Mouse (Mus musculus): Measurements from ENCODE around the gene Dtd1. TPM values are rescaled to one million over a fixed set of nuclear protein-coding genes. Genes with fewer than 3 reads are reported as not detected.
A peak's percentile ranks its signal among the peaks of the same experiment; 100 is the strongest.

Gene Dtd1
- polyA plus RNA-seq, 1 experiment from 2014 or later: 33.3 TPM

GRCm38 (mm10) chr2:144635644-144636320 is 36.1 kb downstream of the Dtd1 start:
- ATAC-seq (ENCODE audit: low read depth) (peak; percentile 62; the same call in 1 of the 2 replicates), DNase-seq (ENCODE audit: low spot score) (peak; percentile 66)
- H3K27me3 ChIP-seq (replicated peaks; ENCODE audit: control insufficient read depth, insufficient read depth, low read length): no peaks in the 10 kb centered on the region
- H3K4me1 ChIP-seq (ENCODE audit: control insufficient read depth, insufficient read depth, low read length): no peaks in the 10 kb centered on the region
- no peaks in the 10 kb centered on the region for H3K36me3 ChIP-seq (ENCODE audit: control insufficient read depth, insufficient read depth, low read length)
- WGBS: 20% methylated on average over 5 of the region's 5 CpGs
- no peak overlapping the region for H3K27ac ChIP-seq (replicated peaks; ENCODE audit: low read depth, low read length)
- peaks cover 5% of the 10 kb centered on the region; the same call in 1 of the 2 replicates for H3K9me3 ChIP-seq (ENCODE audit: control insufficient read depth, low read length)
- H3K9ac ChIP-seq (ENCODE audit: low read depth, low read length): no peak overlapping the region
- H3K4me3 ChIP-seq (ENCODE audit: low read depth, low read length): no peak overlapping the region
- H3K4me2 ChIP-seq (ENCODE audit: low read depth, low read length): no peak overlapping the region

GRCm38 (mm10) chr2:144637204-144637603 is 37.5 kb downstream of the Dtd1 start:
- H3K27me3 ChIP-seq (replicated peaks; ENCODE audit: control insufficient read depth, insufficient read depth, low read length): no peaks in the 10 kb centered on the region
- no peak overlapping the region for H3K4me3 ChIP-seq (ENCODE audit: low read depth, low read length)
- WGBS: 83% methylated on average over 4 of the region's 4 CpGs
- no peak for DNase-seq (ENCODE audit: low spot score)
- H3K9me3 ChIP-seq (ENCODE audit: control insufficient read depth, low read length): peaks cover 5% of the 10 kb centered on the region; the same call in 1 of the 2 replicates
- H3K36me3 ChIP-seq (ENCODE audit: control insufficient read depth, insufficient read depth, low read length): no peaks in the 10 kb centered on the region
- no peaks in the 10 kb centered on the region for H3K4me1 ChIP-seq (ENCODE audit: control insufficient read depth, insufficient read depth, low read length)
- H3K9ac ChIP-seq (ENCODE audit: low read depth, low read length): no peak overlapping the region
- ATAC-seq (ENCODE audit: low read depth): no peak
- H3K27ac ChIP-seq (replicated peaks; ENCODE audit: low read depth, low read length): no peak overlapping the region
- no peak overlapping the region for H3K4me2 ChIP-seq (ENCODE audit: low read depth, low read length)

GRCm38 (mm10) chr2:144637671-144638395 is 38.1 kb downstream of the Dtd1 start:
- ATAC-seq (ENCODE audit: low read depth): no peak
- DNase-seq (ENCODE audit: low spot score): no peak
- Histone ChIP-seq H3K4me2 (ENCODE audit: low read depth, low read length) (no peak overlapping the region), H3K4me1 (ENCODE audit: control insufficient read depth, insufficient read depth, low read length) (no peaks in the 10 kb centered on the region), H3K27ac (replicated peaks; ENCODE audit: low read depth, low read length) (no peak overlapping the region), H3K9ac (ENCODE audit: low read depth, low read length) (no peak overlapping the region), H3K4me3 (ENCODE audit: low read depth, low read length) (no peak overlapping the region), H3K9me3 (ENCODE audit: control insufficient read depth, low read length) (no peaks in the 10 kb centered on the region), H3K27me3 (replicated peaks; ENCODE audit: control insufficient read depth, insufficient read depth, low read length) (no peaks in the 10 kb centered on the region), H3K36me3 (ENCODE audit: control insufficient read depth, insufficient read depth, low read length) (no peaks in the 10 kb centered on the region)
- WGBS: 76% methylated on average over 11 of the region's 12 CpGs

GRCm38 (mm10) chr2:144638719-144639118 is 39.0 kb downstream of the Dtd1 start:
- Histone ChIP-seq H3K27me3 (replicated peaks; ENCODE audit: control insufficient read depth, insufficient read depth, low read length) (no peaks in the 10 kb centered on the region), H3K4me1 (ENCODE audit: control insufficient read depth, insufficient read depth, low read length) (peaks cover 4% of the 10 kb centered on the region; the same call in 1 of the 2 replicates), H3K9ac (ENCODE audit: low read depth, low read length) (no peak overlapping the region), H3K9me3 (ENCODE audit: control insufficient read depth, low read length) (no peaks in the 10 kb centered on the region), H3K36me3 (ENCODE audit: control insufficient read depth, insufficient read depth, low read length) (no peaks in the 10 kb centered on the region), H3K4me2 (ENCODE audit: low read depth, low read length) (no peak overlapping the region), H3K4me3 (ENCODE audit: low read depth, low read length) (no peak overlapping the region), H3K27ac (replicated peaks; ENCODE audit: low read depth, low read length) (no peak overlapping the region)
- peak; percentile 41 for DNase-seq (ENCODE audit: low spot score)
- ATAC-seq (ENCODE audit: low read depth): no peak
- 53% methylated on average over 4 of the region's 4 CpGs for WGBS

GRCm38 (mm10) chr2:144640101-144640500 is 40.4 kb downstream of the Dtd1 start:
- Histone ChIP-seq H3K4me1 (ENCODE audit: control insufficient read depth, insufficient read depth, low read length) (peaks cover 4% of the 10 kb centered on the region; the same call in 1 of the 2 replicates), H3K9ac (ENCODE audit: low read depth, low read length) (no peak overlapping the region), H3K27ac (replicated peaks; ENCODE audit: low read depth, low read length) (no peak overlapping the region), H3K36me3 (ENCODE audit: control insufficient read depth, insufficient read depth, low read length) (no peaks in the 10 kb centered on the region), H3K4me3 (ENCODE audit: low read depth, low read length) (no peak overlapping the region), H3K9me3 (ENCODE audit: control insufficient read depth, low read length) (no peaks in the 10 kb centered on the region), H3K27me3 (replicated peaks; ENCODE audit: control insufficient read depth, insufficient read depth, low read length) (no peaks in the 10 kb centered on the region), H3K4me2 (ENCODE audit: low read depth, low read length) (no peak overlapping the region)
- no peak for ATAC-seq (ENCODE audit: low read depth)
- 75% methylated on average over 7 of the region's 7 CpGs for WGBS
- peak; percentile 32 for DNase-seq (ENCODE audit: low spot score)

- Histone ChIP-seq H3K4me1 (ENCODE audit: control insufficient read depth, insufficient read depth, low read length) (peaks cover 15% of the 10 kb centered on the region), H3K9ac (ENCODE audit: low read depth, low read length) (no peak overlapping the region), H3K9me3 (ENCODE audit: control insufficient read depth, low read length) (no peaks in the 10 kb centered on the region), H3K27ac (replicated peaks; ENCODE audit: low read depth, low read length) (no peak overlapping the region), H3K27me3 (replicated peaks; ENCODE audit: control insufficient read depth, insufficient read depth, low read length) (no peaks in the 10 kb centered on the region), H3K4me3 (ENCODE audit: low read depth, low read length) (no peak overlapping the region), H3K36me3 (ENCODE audit: control insufficient read depth, insufficient read depth, low read length) (no peaks in the 10 kb centered on the region), H3K4me2 (ENCODE audit: low read depth, low read length) (no peak overlapping the region)
- ATAC-seq (ENCODE audit: low read depth) (no peak), DNase-seq (ENCODE audit: low spot score) (no peak)
- whole genome bisulfite sequencing: 78% methylated on average over 4 of the region's 4 CpGs
Measured at GRCm38 (mm10) chr2:144641991-144642390, 42.3 kb downstream of the Dtd1 start.

- H3K4me3 ChIP-seq (ENCODE audit: low read depth, low read length): no peak overlapping the region
- no peak overlapping the region for H3K4me2 ChIP-seq (ENCODE audit: low read depth, low read length)
- H3K27ac ChIP-seq (replicated peaks; ENCODE audit: low read depth, low read length): no peak overlapping the region
- H3K4me1 ChIP-seq (ENCODE audit: control insufficient read depth, insufficient read depth, low read length): peaks cover 15% of the 10 kb centered on the region
- H3K9ac ChIP-seq (ENCODE audit: low read depth, low read length): no peak overlapping the region
- ATAC-seq (ENCODE audit: low read depth) (no peak), DNase-seq (ENCODE audit: low spot score) (no peak)
- no peaks in the 10 kb centered on the region for H3K27me3 ChIP-seq (replicated peaks; ENCODE audit: control insufficient read depth, insufficient read depth, low read length)
- 28% methylated on average over 10 of the region's 10 CpGs for WGBS
- H3K9me3 ChIP-seq (ENCODE audit: control insufficient read depth, low read length): no peaks in the 10 kb centered on the region
- no peaks in the 10 kb centered on the region for H3K36me3 ChIP-seq (ENCODE audit: control insufficient read depth, insufficient read depth, low read length)
Measured at GRCm38 (mm10) chr2:144646360-144646759, 46.7 kb downstream of the Dtd1 start.

- Histone ChIP-seq H3K27me3 (replicated peaks; ENCODE audit: control insufficient read depth, insufficient read depth, low read length) (no peaks in the 10 kb centered on the region), H3K4me1 (ENCODE audit: control insufficient read depth, insufficient read depth, low read length) (peaks cover 15% of the 10 kb centered on the region), H3K4me2 (ENCODE audit: low read depth, low read length) (no peak overlapping the region), H3K9ac (ENCODE audit: low read depth, low read length) (no peak overlapping the region), H3K27ac (replicated peaks; ENCODE audit: low read depth, low read length) (no peak overlapping the region), H3K9me3 (ENCODE audit: control insufficient read depth, low read length) (no peaks in the 10 kb centered on the region), H3K36me3 (ENCODE audit: control insufficient read depth, insufficient read depth, low read length) (no peaks in the 10 kb centered on the region), H3K4me3 (ENCODE audit: low read depth, low read length) (no peak overlapping the region)
- 77% methylated on average over 4 of the region's 4 CpGs for WGBS
- ATAC-seq (ENCODE audit: low read depth): no peak
- no peak for DNase-seq (ENCODE audit: low spot score)
Measured at GRCm38 (mm10) chr2:144647151-144647550, 47.5 kb downstream of the Dtd1 start.
